19 mouse cellular contexts compared by ENCODE assay signal in the genomic region with DNA sequence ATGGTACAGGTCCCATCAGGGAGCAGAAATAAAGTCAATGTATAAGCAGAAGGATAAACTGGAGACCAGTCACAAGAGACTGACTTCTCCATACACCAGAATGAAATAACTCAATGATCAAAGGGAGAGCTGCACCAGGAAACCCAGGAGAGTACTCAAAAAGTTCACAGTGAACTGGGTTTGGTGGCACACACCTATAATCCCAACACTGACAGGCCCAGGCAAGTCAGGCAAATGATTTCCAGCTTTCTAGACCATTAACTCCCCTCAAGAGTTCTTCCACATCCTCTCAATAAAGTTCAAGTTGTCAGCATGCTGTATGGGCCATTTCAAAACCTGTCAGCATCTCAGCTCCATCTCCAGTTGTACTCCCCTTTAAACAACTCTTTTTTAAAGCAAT.
"Had no signal": no experiment of that assay in that cellular context is flagged by ENCODE, and none has a peak within 500 bp of the region (broad histone marks: within the 10 kb centered on the region; RNA-seq: fewer than 3 reads in every experiment).

No protein-coding gene starts in this region.

- H3K4me3 ChIP-seq: midbrain, embryonic 10.5 days; midbrain, embryonic 12.5 days; myocyte; neural tube, embryonic 13.5 days; neural tube, embryonic 15.5 days had no signal

- H3K27me3 ChIP-seq: midbrain, embryonic 12.5 days; neural tube, embryonic 13.5 days; neural tube, embryonic 15.5 days had no signal

- H3K4me2 ChIP-seq: lung, embryonic 14.5 days; midbrain, embryonic 12.5 days; neural tube, embryonic 13.5 days; neural tube, embryonic 15.5 days had no signal

- H3K9ac ChIP-seq: lung, embryonic 14.5 days; midbrain, embryonic 12.5 days; neural tube, embryonic 13.5 days; neural tube, embryonic 15.5 days had no signal

- H3K27ac ChIP-seq: midbrain, embryonic 10.5 days; midbrain, embryonic 12.5 days; neural tube, embryonic 13.5 days; neural tube, embryonic 15.5 days had no signal

- H3K36me3 ChIP-seq: midbrain, embryonic 12.5 days had no signal

- DNase-seq: lung, adult 18-20 months; lung, embryonic 14.5 days; lung, postnatal 10 days; lung, postnatal 4 days; midbrain, embryonic 14.5 days; retina, postnatal 1 day; right cerebral cortex, adult 18-20 months; right cerebral cortex, postnatal 25 days; right cerebral cortex, postnatal 4 days; spleen, adult 18-20 months; thymus, adult 18-20 months; thymus, postnatal 14 days; thymus, postnatal 36 days had no signal

- H3K4me1 ChIP-seq: midbrain, embryonic 10.5 days; midbrain, embryonic 12.5 days; neural tube, embryonic 13.5 days; neural tube, embryonic 15.5 days had no signal

- H3K9me3 ChIP-seq: midbrain, embryonic 10.5 days; midbrain, embryonic 12.5 days; neural tube, embryonic 13.5 days; neural tube, embryonic 15.5 days had no signal

- ATAC-seq: midbrain, embryonic 16.5 days had no signal
